Mouse (Mus musculus): ENCODE data around the gene Acad9. TPM values are rescaled to one million over a fixed set of nuclear protein-coding genes. Genes with fewer than 3 reads are reported as not detected.

The Acad9 gene
- 90.5 and 92.3 TPM in 2 replicates for polyA plus RNA-seq (2016; fragmentation: Nextera tagmentation; extraction: Ambion mirVana)

GRCm38 (mm10) chr3:36065843-36066651 lies at the start of gene Acad9:
Acad9 (plus strand) TSS chr3:36065979.
- WGBS, result 1% methylated on average over 47 of the region's 49 CpGs
- ATAC-seq (ENCODE audit: low FRiP score), result peak; percentile 99
- H3K4me3 ChIP-seq (replicated peaks), result peak within 1 kb of the TSS; percentile 91
- H3K27me3 ChIP-seq, result peaks cover 16% of the 10 kb centered on the region
- H3K36me3 ChIP-seq (replicated peaks), result peaks cover 13% of the 10 kb centered on the region
- H3K27ac ChIP-seq, result peak within 1 kb of the TSS; percentile 36; the same call in 1 of the 2 replicates
- peak within 1 kb of the TSS; percentile 86 for H3K4me2 ChIP-seq
- no peaks in the 10 kb centered on the region for H3K9me3 ChIP-seq
- peak within 1 kb of the TSS; percentile 76 for H3K9ac ChIP-seq
- H3K4me1 ChIP-seq, result peaks cover 15% of the 10 kb centered on the region

- 66% methylated on average over 6 of the region's 6 CpGs for WGBS
- no peak overlapping the region for H3K9ac ChIP-seq
- H3K4me1 ChIP-seq, result no peaks in the 10 kb centered on the region
- H3K4me2 ChIP-seq, result no peak overlapping the region
- no peak overlapping the region for H3K27ac ChIP-seq
- H3K4me3 ChIP-seq (replicated peaks), result no peak overlapping the region
- no peaks in the 10 kb centered on the region for H3K27me3 ChIP-seq
- no peaks in the 10 kb centered on the region for H3K9me3 ChIP-seq
- no peaks in the 10 kb centered on the region for H3K36me3 ChIP-seq (replicated peaks)
- no peak for ATAC-seq (ENCODE audit: low FRiP score)
Observed at GRCm38 (mm10) chr3:36025732-36026131, 40.0 kb upstream of the Acad9 start.

- Histone ChIP-seq H3K4me2 (no peak overlapping the region), H3K36me3 (replicated peaks) (no peaks in the 10 kb centered on the region), H3K27ac (no peak overlapping the region), H3K4me3 (replicated peaks) (no peak overlapping the region), H3K4me1 (no peaks in the 10 kb centered on the region), H3K27me3 (no peaks in the 10 kb centered on the region), H3K9me3 (no peaks in the 10 kb centered on the region), H3K9ac (no peak overlapping the region)
- 89% methylated on average over 4 of the region's 4 CpGs for WGBS
- ATAC-seq (ENCODE audit: low FRiP score), result no peak
Observed at GRCm38 (mm10) chr3:36029993-36030392, 35.8 kb upstream of the Acad9 start.

GRCm38 (mm10) chr3:36031740-36032510 lies 33.9 kb upstream of the Acad9 start:
- Histone ChIP-seq H3K4me2 (no peak overlapping the region), H3K4me3 (replicated peaks) (no peak overlapping the region), H3K27ac (no peak overlapping the region), H3K4me1 (no peaks in the 10 kb centered on the region), H3K36me3 (replicated peaks) (no peaks in the 10 kb centered on the region), H3K9ac (no peak overlapping the region), H3K27me3 (no peaks in the 10 kb centered on the region), H3K9me3 (no peaks in the 10 kb centered on the region)
- WGBS, result 76% methylated on average over 6 of the region's 6 CpGs
- ATAC-seq (ENCODE audit: low FRiP score), result no peak

GRCm38 (mm10) chr3:36044520-36044919 lies 21.3 kb upstream of the Acad9 start:
- Histone ChIP-seq H3K9me3 (no peaks in the 10 kb centered on the region), H3K27ac (no peak overlapping the region), H3K4me3 (replicated peaks) (no peak overlapping the region), H3K36me3 (replicated peaks) (no peaks in the 10 kb centered on the region), H3K4me1 (no peaks in the 10 kb centered on the region), H3K27me3 (no peaks in the 10 kb centered on the region), H3K9ac (no peak overlapping the region), H3K4me2 (no peak overlapping the region)
- ATAC-seq (ENCODE audit: low FRiP score), result no peak

- Histone ChIP-seq H3K4me3 (replicated peaks) (no peak overlapping the region), H3K27me3 (no peaks in the 10 kb centered on the region), H3K4me1 (no peaks in the 10 kb centered on the region), H3K9me3 (no peaks in the 10 kb centered on the region), H3K36me3 (replicated peaks) (no peaks in the 10 kb centered on the region), H3K27ac (no peak overlapping the region), H3K9ac (no peak overlapping the region), H3K4me2 (no peak overlapping the region)
- no peak for ATAC-seq (ENCODE audit: low FRiP score)
- WGBS, result 80% methylated on average over 4 of the region's 4 CpGs
Observed at GRCm38 (mm10) chr3:36045086-36045485, 20.7 kb upstream of the Acad9 start.

GRCm38 (mm10) chr3:36049106-36049505 lies 16.7 kb upstream of the Acad9 start:
- Histone ChIP-seq H3K4me2 (no peak overlapping the region), H3K9ac (no peak overlapping the region), H3K4me3 (replicated peaks) (no peak overlapping the region), H3K36me3 (replicated peaks) (no peaks in the 10 kb centered on the region), H3K27me3 (no peaks in the 10 kb centered on the region), H3K4me1 (no peaks in the 10 kb centered on the region), H3K27ac (no peak overlapping the region), H3K9me3 (no peaks in the 10 kb centered on the region)
- no peak for ATAC-seq (ENCODE audit: low FRiP score)
- 77% methylated on average over 1 of the region's 1 CpGs for WGBS

GRCm38 (mm10) chr3:36053447-36053846 lies 12.3 kb upstream of the Acad9 start, which contains the start of gene Ccdc144b:
Ccdc144b (minus strand) TSS chr3:36053547.
- WGBS, result 90% methylated on average over 6 of the region's 6 CpGs
- ATAC-seq (ENCODE audit: low FRiP score), result no peak

GRCm38 (mm10) chr3:36060096-36060850 lies 5.5 kb upstream of the Acad9 start:
- Histone ChIP-seq H3K36me3 (replicated peaks) (no peaks in the 10 kb centered on the region), H3K4me2 (no peak overlapping the region), H3K4me1 (no peaks in the 10 kb centered on the region), H3K9me3 (no peaks in the 10 kb centered on the region), H3K9ac (no peak overlapping the region), H3K27ac (no peak overlapping the region), H3K4me3 (replicated peaks) (no peak overlapping the region), H3K27me3 (peaks cover 20% of the 10 kb centered on the region)
- no peak for ATAC-seq (ENCODE audit: low FRiP score)
- 36% methylated on average over 8 of the region's 8 CpGs for WGBS

More at GRCm38 (mm10) chr3:36053447-36053846, 12.3 kb upstream of the Acad9 start, which contains the start of gene Ccdc144b:
- H3K4me2 ChIP-seq, result no peak within 1 kb of the TSS
- H3K27ac ChIP-seq, result no peak within 1 kb of the TSS
- no peaks in the 10 kb centered on the region for H3K4me1 ChIP-seq
- no peaks in the 10 kb centered on the region for H3K9me3 ChIP-seq
- no peaks in the 10 kb centered on the region for H3K36me3 ChIP-seq (replicated peaks)
- no peak within 1 kb of the TSS for H3K9ac ChIP-seq
- no peak within 1 kb of the TSS for H3K4me3 ChIP-seq (replicated peaks)
- peaks cover 3% of the 10 kb centered on the region; the same call in 1 of the 2 replicates for H3K27me3 ChIP-seq

GRCm38 (mm10) chr3:36064592-36065061 lies 1.2 kb upstream of the Acad9 start:
- no peak overlapping the region for H3K9ac ChIP-seq
- 100% methylated on average over 1 of the region's 1 CpGs for WGBS
- no peak overlapping the region for H3K27ac ChIP-seq
- H3K4me2 ChIP-seq, result no peak overlapping the region
- H3K4me1 ChIP-seq, result peaks cover 15% of the 10 kb centered on the region
- H3K36me3 ChIP-seq (replicated peaks), result no peaks in the 10 kb centered on the region
- ATAC-seq (ENCODE audit: low FRiP score), result no peak
- H3K9me3 ChIP-seq, result no peaks in the 10 kb centered on the region
- no peak overlapping the region for H3K4me3 ChIP-seq (replicated peaks)
- peaks cover 19% of the 10 kb centered on the region for H3K27me3 ChIP-seq

- peaks cover 4% of the 10 kb centered on the region for H3K36me3 ChIP-seq (replicated peaks)
- H3K4me3 ChIP-seq (replicated peaks), result peak overlapping the region; percentile 91
- H3K27me3 ChIP-seq, result peaks cover 19% of the 10 kb centered on the region
- H3K4me1 ChIP-seq, result peaks cover 15% of the 10 kb centered on the region
- no peaks in the 10 kb centered on the region for H3K9me3 ChIP-seq
- 95% methylated on average over 2 of the region's 2 CpGs for WGBS
- H3K4me2 ChIP-seq, result peak overlapping the region; percentile 86
- H3K27ac ChIP-seq, result no peak overlapping the region
- ATAC-seq (ENCODE audit: low FRiP score), result no peak
- H3K9ac ChIP-seq, result no peak overlapping the region
Observed at GRCm38 (mm10) chr3:36065166-36065565, 613 bp upstream of the Acad9 start.

GRCm38 (mm10) chr3:36067731-36068130 lies 2.0 kb downstream of the Acad9 start:
- 85% methylated on average over 6 of the region's 6 CpGs for WGBS
- Histone ChIP-seq H3K4me1 (peaks cover 15% of the 10 kb centered on the region), H3K9ac (no peak overlapping the region), H3K27me3 (peaks cover 9% of the 10 kb centered on the region), H3K27ac (no peak overlapping the region), H3K36me3 (replicated peaks) (peaks cover 17% of the 10 kb centered on the region), H3K4me3 (replicated peaks) (no peak overlapping the region), H3K4me2 (no peak overlapping the region), H3K9me3 (no peaks in the 10 kb centered on the region)
- ATAC-seq (ENCODE audit: low FRiP score), result no peak

Data from forebrain, embryonic 12.5 days (tissue).